9 mouse cellular contexts compared by ENCODE assay signal in genomic region chr15:79436481-79436921, GRCm38 (mm10). TPM values are rescaled to one million over a fixed set of nuclear protein-coding genes. Genes with fewer than 3 reads are reported as not detected.
DNase-seq lines count a peak whose midpoint lies in the region; ATAC-seq and TF ChIP-seq lines count a peak whose summit lies in the region.
"Had no signal": no experiment of that assay in that cellular context is flagged by ENCODE, and none has a peak within 500 bp of the region (broad histone marks: within the 10 kb centered on the region; RNA-seq: fewer than 3 reads in every experiment).

No protein-coding gene starts in this region.

- H3K27ac ChIP-seq in layer of hippocampus, adult 2 months = peak overlapping the region; percentile 54; the same call in 1 of the 2 replicates
- H3K27ac ChIP-seq in heart, embryonic 15.5 days = peak overlapping the region; percentile 94
- 0 out of 2 replicates have a peak overlapping the region, but pooled peaks have one; percentile 4 for H3K27ac ChIP-seq in limb, embryonic 10.5 days

- intact Hi-C loops in left cerebral cortex, postnatal 14 days (cut with DNase I) = no loop called here

- H3K36me3 ChIP-seq in heart, embryonic 15.5 days = peaks cover 23% of the 10 kb centered on the region; the same call in 1 of the 2 replicates
- H3K36me3 ChIP-seq in limb, embryonic 10.5 days = peaks cover 88% of the 10 kb centered on the region

- no peaks in the 10 kb centered on the region for H3K9me3 ChIP-seq in heart, embryonic 15.5 days (replicated peaks)
- no peaks in the 10 kb centered on the region; the same call in 1 of the 2 replicates for H3K9me3 ChIP-seq in limb, embryonic 10.5 days (replicated peaks)
- H3K9me3 ChIP-seq: limb, embryonic 15.5 days had no signal

- WGBS in heart, embryonic 15.5 days = 44% methylated on average over 7 of the region's 7 CpGs
- WGBS in limb, embryonic 10.5 days = 75% methylated on average over 7 of the region's 7 CpGs

- no peak overlapping the region for H3K4me3 ChIP-seq in layer of hippocampus, adult 2 months
- H3K4me3 ChIP-seq in heart, embryonic 15.5 days = no peak overlapping the region
- no peak overlapping the region for H3K4me3 ChIP-seq in limb, embryonic 10.5 days
- H3K4me3 ChIP-seq: limb, embryonic 15.5 days had no signal

- peaks cover 92% of the 10 kb centered on the region for H3K4me1 ChIP-seq in heart, embryonic 15.5 days (replicated peaks)
- peaks cover 53% of the 10 kb centered on the region for H3K4me1 ChIP-seq in limb, embryonic 10.5 days

- H3K9ac ChIP-seq in heart, embryonic 15.5 days = 0 out of 2 replicates have a peak overlapping the region, but pooled peaks have one; percentile 5
- H3K9ac ChIP-seq: limb, embryonic 15.5 days had no signal

- no peak for TF ChIP-seq CTCF in layer of hippocampus, adult 2 months (conservative IDR thresholded peaks at IDR 0.05)

- peak overlapping the region; percentile 5; the same call in 1 of the 2 replicates for H3K4me2 ChIP-seq in heart, embryonic 15.5 days
- H3K4me2 ChIP-seq: limb, embryonic 15.5 days had no signal

- DNase-seq in layer of hippocampus, adult 2 months (ENCODE audit: low spot score in 2 of 2) = no peak
- DNase-seq in layer of hippocampus, adult 18-20 months (ENCODE audit: low spot score in 2 of 2) = no peak
- DNase-seq in cerebellum, adult 11-12 months = peak; percentile 68
- no peak for DNase-seq in limb, embryonic 10.5 days (ENCODE audit: low spot score)
- DNase-seq in left cerebral cortex, postnatal 14 days (ENCODE audit: low spot score in 2 of 2) = no peak
- no peak for DNase-seq in testis, postnatal 10 days (ENCODE audit: low spot score)
- no peak for DNase-seq in urinary bladder, postnatal 36 days (ENCODE audit: low spot score in 2 of 2)

- ATAC-seq in heart, embryonic 15.5 days (replicated peaks; ENCODE audit: insufficient number of reproducible peaks, insufficient read depth, low FRiP score, low read depth) = no peak

- H3K27me3 ChIP-seq in heart, embryonic 15.5 days = no peaks in the 10 kb centered on the region
- no peaks in the 10 kb centered on the region for H3K27me3 ChIP-seq in limb, embryonic 10.5 days (ENCODE audit: low read depth, poor library complexity, severe bottlenecking)
- H3K27me3 ChIP-seq: limb, embryonic 15.5 days had no signal

RNA-seq across cellular contexts. Expression of gene Csnk1e, which starts 18.9 kb away (rescaled TPM):
- total RNA-seq in layer of hippocampus, adult 2 months (2021) = 100 to 1,000 TPM; 104 to 108 TPM
- 100 to 1,000 TPM in 1 of 2 experiments, 10 to 100 TPM in 1; 95.9 to 109 TPM for total RNA-seq in layer of hippocampus, adult 18-20 months (2021)
- polyA plus RNA-seq in heart, embryonic 15.5 days (2015; fragmentation: Nextera tagmentation; extraction: Ambion mirVana) = 74.9 and 81.9 TPM in 2 replicates
- polyA plus RNA-seq in limb, embryonic 10.5 days (2016; fragmentation: Nextera tagmentation; extraction: Ambion mirVana) = 152 and 170 TPM in 2 replicates
- 100 to 1,000 TPM; 142 to 166 TPM for total RNA-seq in left cerebral cortex, postnatal 14 days (2021)

RNA-seq across cellular contexts. Expression of gene Tmem184b, which starts 33.1 kb away (rescaled TPM):
- 10 to 100 TPM; 53.6 to 56.0 TPM for total RNA-seq in layer of hippocampus, adult 2 months (2021)
- 10 to 100 TPM; 55.0 to 57.9 TPM for total RNA-seq in layer of hippocampus, adult 18-20 months (2021)
- polyA plus RNA-seq in heart, embryonic 15.5 days (2015; fragmentation: Nextera tagmentation; extraction: Ambion mirVana) = 58.3 and 83.8 TPM in 2 replicates
- 63.5 and 74.8 TPM in 2 replicates for polyA plus RNA-seq in limb, embryonic 10.5 days (2016; fragmentation: Nextera tagmentation; extraction: Ambion mirVana)
- 10 to 100 TPM; 56.2 to 56.8 TPM for total RNA-seq in left cerebral cortex, postnatal 14 days (2021)

Comparison
In these comparisons a context has a peak if more than half of its experiments do, and no peak if none do; other contexts are left out.
1. H3K27ac ChIP-seq: peak in every context shown above with its lines; median percentile 94 in heart, embryonic 15.5 days; 54 in layer of hippocampus, adult 2 months; 4 in limb, embryonic 10.5 days.